16 mouse cellular contexts compared by ENCODE assay signal in the genomic region with DNA sequence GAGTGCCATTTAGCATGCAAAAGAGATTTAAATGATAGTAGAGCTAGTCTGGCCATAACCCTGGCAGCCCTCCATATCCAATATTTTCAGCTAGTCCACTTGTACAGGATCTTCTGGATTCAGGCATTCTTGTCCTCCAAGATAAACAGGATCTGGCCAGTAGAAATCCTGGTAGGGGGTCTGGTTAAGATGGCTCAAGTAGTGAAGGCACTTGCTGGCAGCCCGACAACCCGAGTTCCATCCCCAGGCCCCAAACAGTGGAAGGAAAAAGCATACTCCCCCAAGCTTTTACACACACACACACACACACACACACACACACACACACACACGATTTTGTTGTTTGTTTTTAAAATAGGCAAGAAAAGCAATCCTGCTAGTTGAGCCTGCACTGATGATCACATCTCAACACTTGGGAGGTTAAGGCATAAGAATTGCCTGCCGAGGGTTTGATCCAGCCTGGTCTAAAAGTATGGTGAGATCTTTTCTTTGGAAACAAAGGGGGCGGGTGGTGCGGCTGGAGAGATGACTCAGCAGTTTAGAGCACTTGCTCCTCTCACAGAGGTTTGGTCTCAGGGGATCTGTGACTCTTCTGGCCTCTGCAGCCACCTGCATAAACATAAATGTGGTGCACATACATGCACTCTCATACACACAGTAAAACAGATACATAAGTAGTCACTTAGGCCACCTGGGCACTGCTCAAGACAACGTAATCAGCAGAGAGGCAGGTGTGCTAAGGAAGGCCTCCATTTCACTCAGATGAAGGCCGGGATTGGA. TPM values are rescaled to one million over a fixed set of nuclear protein-coding genes. Genes with fewer than 3 reads are reported as not detected.
DNase-seq lines count a peak whose midpoint lies in the region; ATAC-seq and TF ChIP-seq lines count a peak whose summit lies in the region.
"Had no signal": no experiment of that assay in that cellular context is flagged by ENCODE, and none has a peak within 500 bp of the region (broad histone marks: within the 10 kb centered on the region; RNA-seq: fewer than 3 reads in every experiment).

No protein-coding gene starts in this region.

- TF ChIP-seq CTCF in lung, embryonic 14.5 days (IDR thresholded peaks at IDR 0.05; ENCODE audit: low read depth): no peak
- TF ChIP-seq CTCF in lung, postnatal 0 days (IDR thresholded peaks at IDR 0.05): no peak
- TF ChIP-seq CTCF in liver, embryonic 14.5 days (IDR thresholded peaks at IDR 0.05; ENCODE audit: low read depth): no peak

- no peaks in the 10 kb centered on the region for H3K36me3 ChIP-seq in lung, embryonic 14.5 days (ENCODE audit: insufficient read depth)
- H3K36me3 ChIP-seq in lung, postnatal 0 days (ENCODE audit: insufficient read depth, low read length): no peaks in the 10 kb centered on the region
- no peaks in the 10 kb centered on the region for H3K36me3 ChIP-seq in liver, embryonic 14.5 days (replicated peaks; ENCODE audit: control insufficient read depth, insufficient read depth, low read depth)
- H3K36me3 ChIP-seq: heart, embryonic 15.5 days; midbrain, embryonic 12.5 days; stomach, embryonic 15.5 days had no signal

- no peak for TF ChIP-seq EP300 in lung, postnatal 0 days (IDR thresholded peaks at IDR 0.05)
- no peak for TF ChIP-seq EP300 in liver, embryonic 14.5 days (IDR thresholded peaks at IDR 0.05; ENCODE audit: low read depth)

- H3K4me3 ChIP-seq in lung, embryonic 14.5 days (ENCODE audit: low read depth, low read length): no peak overlapping the region
- H3K4me3 ChIP-seq in lung, postnatal 0 days (ENCODE audit: low read depth, low read length): no peak overlapping the region
- no peak overlapping the region for H3K4me3 ChIP-seq in liver, embryonic 14.5 days (ENCODE audit: insufficient read depth in 1 of 2, low read depth in 2 of 2, low read length in 2 of 2)
- H3K4me3 ChIP-seq: heart, embryonic 15.5 days; midbrain, embryonic 12.5 days; stomach, embryonic 15.5 days had no signal

- no peak overlapping the region for H3K4me2 ChIP-seq in lung, embryonic 14.5 days
- no peak overlapping the region for H3K4me2 ChIP-seq in lung, postnatal 0 days (replicated peaks; ENCODE audit: low read depth, low read length)
- no peak overlapping the region for H3K4me2 ChIP-seq in liver, embryonic 14.5 days (ENCODE audit: low read depth)
- H3K4me2 ChIP-seq: heart, embryonic 15.5 days; midbrain, embryonic 12.5 days; stomach, embryonic 15.5 days had no signal

- DNase-seq in cerebellum, adult 9-11 months: peak; percentile 12
- no peak for DNase-seq in cerebellum, postnatal 25 days
- DNase-seq in lung, embryonic 14.5 days: no peak
- no peak for DNase-seq in lung, postnatal 0 days (ENCODE audit: low spot score)
- DNase-seq in ZHBTc4 (ENCODE audit: low read depth, low spot score): peak; percentile 80
- DNase-seq in liver, embryonic 14.5 days (ENCODE audit: low read depth in 3 of 3, low spot score in 3 of 3): peak; percentile 12 to 25 (median 23)
- no peak for DNase-seq in ovary, postnatal 36 days (ENCODE audit: low spot score)
- DNase-seq in right cerebral cortex, adult 2 months (ENCODE audit: low spot score in 2 of 2): no peak
- DNase-seq: spleen, adult 18-20 months; thymus, postnatal 25 days had no signal

- 0 out of 2 replicates have a peak overlapping the region, but pooled peaks have one; percentile 14 for H3K9ac ChIP-seq in lung, embryonic 14.5 days
- H3K9ac ChIP-seq in lung, postnatal 0 days (replicated peaks; ENCODE audit: low read depth): no peak overlapping the region
- 0 out of 2 replicates have a peak overlapping the region, but pooled peaks have one; percentile 27 for H3K9ac ChIP-seq in liver, embryonic 14.5 days (replicated peaks)
- H3K9ac ChIP-seq: heart, embryonic 15.5 days; midbrain, embryonic 12.5 days; stomach, embryonic 15.5 days had no signal

- ATAC-seq in lung, embryonic 14.5 days (ENCODE audit: insufficient read depth): no peak
- ATAC-seq in lung, postnatal 0 days: no peak
- ATAC-seq in liver, embryonic 14.5 days (ENCODE audit: insufficient read depth): no peak
- ATAC-seq: intestine, embryonic 16.5 days; Patski had no signal

- no peak overlapping the region for H3K27ac ChIP-seq in lung, embryonic 14.5 days (ENCODE audit: low read depth)
- H3K27ac ChIP-seq in lung, postnatal 0 days (ENCODE audit: low read length): no peak overlapping the region
- no peak overlapping the region for H3K27ac ChIP-seq in liver, embryonic 14.5 days
- H3K27ac ChIP-seq: heart, embryonic 15.5 days; kidney, postnatal 0 days; midbrain, embryonic 12.5 days; stomach, embryonic 15.5 days had no signal

- H3K27me3 ChIP-seq in lung, embryonic 14.5 days (ENCODE audit: insufficient read depth, low read length): no peaks in the 10 kb centered on the region
- no peaks in the 10 kb centered on the region for H3K27me3 ChIP-seq in lung, postnatal 0 days (replicated peaks; ENCODE audit: insufficient read depth, low read length)
- no peaks in the 10 kb centered on the region for H3K27me3 ChIP-seq in liver, embryonic 14.5 days (ENCODE audit: control insufficient read depth, insufficient read depth, low read length)
- H3K27me3 ChIP-seq: heart, embryonic 15.5 days; midbrain, embryonic 12.5 days; Patski; stomach, embryonic 15.5 days had no signal

- 72% methylated on average over 8 of the region's 8 CpGs for WGBS in lung, embryonic 14.5 days
- 66% methylated on average over 8 of the region's 8 CpGs for WGBS in lung, postnatal 0 days
- 47% methylated on average over 8 of the region's 8 CpGs for WGBS in liver, embryonic 14.5 days (ENCODE audit: insufficient replicate concordance)

- no peaks in the 10 kb centered on the region for H3K9me3 ChIP-seq in lung, embryonic 14.5 days (ENCODE audit: low read depth, low read length)
- H3K9me3 ChIP-seq in lung, postnatal 0 days (ENCODE audit: low read length): no peaks in the 10 kb centered on the region
- H3K9me3 ChIP-seq in liver, embryonic 14.5 days (ENCODE audit: control insufficient read depth, low read length): no peaks in the 10 kb centered on the region
- H3K9me3 ChIP-seq: heart, embryonic 15.5 days; midbrain, embryonic 12.5 days; stomach, embryonic 15.5 days had no signal

- no peaks in the 10 kb centered on the region for H3K4me1 ChIP-seq in lung, embryonic 14.5 days (ENCODE audit: insufficient read depth)
- peaks cover 4% of the 10 kb centered on the region; the same call in 1 of the 2 replicates for H3K4me1 ChIP-seq in lung, postnatal 0 days (ENCODE audit: insufficient read depth, low read depth, low read length)
- peaks cover 11 to 18% of the 10 kb centered on the region in 2 experiments for H3K4me1 ChIP-seq in liver, embryonic 14.5 days (replicated peaks; ENCODE audit: control insufficient read depth in 2 of 2, insufficient read depth in 2 of 2, low read length in 1 of 2)
- H3K4me1 ChIP-seq: stomach, embryonic 15.5 days had no signal

RNA-seq across cellular contexts. Expression of a gene that starts 2.9 kb away (rescaled TPM):
- polyA plus RNA-seq in lung, embryonic 14.5 days (2014; fragmentation: Nextera tagmentation; extraction: Ambion mirVana): 97.1 and 98.2 TPM in 2 replicates
- polyA plus RNA-seq in lung, postnatal 0 days (2015; fragmentation: Nextera tagmentation; extraction: Ambion mirVana): 62.4 and 70.4 TPM in 2 replicates
- 16.3 and 22.7 TPM in 2 replicates for polyA plus RNA-seq in liver, embryonic 14.5 days (2012; rRNA removed)
- 43.2 and 44.8 TPM in 2 replicates for polyA plus RNA-seq in liver, embryonic 14.5 days (2014; fragmentation: Nextera tagmentation; extraction: Ambion mirVana)

Comparison
In these comparisons a context has a peak if more than half of its experiments do, and no peak if none do; other contexts are left out.
1. DNase-seq: peak in cerebellum, adult 9-11 months (single experiment), ZHBTc4 (single experiment) and liver, embryonic 14.5 days (3 of 3); none in cerebellum, postnatal 25 days (0 of 2), lung, embryonic 14.5 days (single experiment), lung, postnatal 0 days (single experiment), ovary, postnatal 36 days (single experiment) and right cerebral cortex, adult 2 months (0 of 2).